Mouse (Mus musculus): ENCODE results near the gene Ccl24.

The Ccl24 gene

DNA sequence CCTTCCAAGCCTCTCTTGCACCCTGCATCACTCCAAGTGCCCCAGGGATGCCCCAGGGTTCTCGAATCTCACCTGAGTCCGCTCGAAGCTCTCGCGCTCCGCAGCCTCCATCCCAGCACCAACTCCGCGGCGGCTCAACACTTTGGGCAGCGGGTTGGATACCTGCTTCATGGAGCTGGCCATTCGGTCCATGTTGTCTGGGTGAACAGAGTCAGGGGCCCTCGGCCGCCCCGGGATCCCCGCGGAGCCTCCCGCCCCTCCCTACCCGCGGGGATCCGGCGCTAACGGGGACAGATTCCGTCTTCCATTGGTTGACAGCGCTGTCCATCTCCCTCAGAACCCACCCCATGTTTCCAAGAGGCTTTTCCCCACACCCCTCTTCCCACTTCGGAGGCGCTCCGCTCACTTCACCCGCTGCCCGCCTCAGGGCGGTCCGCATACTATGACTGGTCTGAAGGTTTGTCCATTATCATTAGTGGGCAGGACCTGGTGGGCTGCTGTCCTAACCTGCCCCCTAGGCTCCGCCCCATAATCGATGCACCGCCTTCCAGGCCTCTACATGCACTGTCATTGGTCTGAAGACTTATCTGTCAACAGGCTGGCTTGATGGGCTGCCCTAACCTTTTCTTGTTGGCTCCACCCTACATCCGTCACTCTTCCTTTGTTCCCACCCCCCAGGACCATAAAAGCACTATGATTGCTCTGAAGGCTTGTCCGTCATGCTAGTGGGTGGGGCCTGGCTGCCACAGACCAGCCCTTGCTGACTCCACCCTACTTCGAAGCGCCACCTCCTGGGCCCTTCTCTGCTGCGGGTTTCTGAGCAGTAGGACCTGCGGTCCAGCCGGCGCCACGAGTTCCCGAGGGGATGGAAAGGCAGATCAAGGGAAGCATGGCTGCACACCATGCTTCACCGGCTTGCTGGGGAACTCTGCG, 27.7 kb downstream of the Ccl24 start, which contains the start of gene Hip1:
TSS of gene Hip1 (minus strand) at position 256 of the 933 bp plus-strand sequence.
- peak; percentile 99 for DNase-seq (ENCODE audit: low read depth, low spot score)

DNA sequence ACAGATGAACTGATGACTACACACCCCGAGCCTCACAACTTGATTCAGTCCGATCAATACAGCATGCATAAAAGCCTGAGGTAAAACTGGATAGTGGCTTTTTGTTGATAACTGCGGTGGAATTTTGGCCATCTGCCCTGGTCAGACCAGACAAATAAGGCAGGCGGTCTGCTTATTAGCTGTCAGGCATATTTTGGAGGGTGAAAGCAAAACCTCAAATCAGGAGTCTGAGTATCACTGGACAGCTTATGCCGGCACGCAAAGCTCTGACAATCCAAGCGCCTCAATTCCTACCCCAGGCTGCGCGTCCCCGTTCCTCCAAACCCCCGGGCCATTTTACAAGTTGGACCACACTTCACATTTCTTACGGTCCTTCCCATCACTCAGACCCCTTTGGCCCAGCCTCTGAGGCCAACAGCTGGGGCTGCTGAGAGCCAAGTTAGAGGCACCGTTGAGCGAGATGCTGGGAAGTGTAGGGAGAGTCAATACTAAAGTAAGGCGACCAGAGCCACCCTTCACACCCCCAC, 28.8 kb downstream of the Ccl24 start:
- DNase-seq (ENCODE audit: low read depth, low spot score), result no peak

GRCm38 (mm10) chr5:135537794-135538214, 35.0 kb downstream of the Ccl24 start:
- DNase-seq (ENCODE audit: low read depth, low spot score), result peak; percentile 60

DNA sequence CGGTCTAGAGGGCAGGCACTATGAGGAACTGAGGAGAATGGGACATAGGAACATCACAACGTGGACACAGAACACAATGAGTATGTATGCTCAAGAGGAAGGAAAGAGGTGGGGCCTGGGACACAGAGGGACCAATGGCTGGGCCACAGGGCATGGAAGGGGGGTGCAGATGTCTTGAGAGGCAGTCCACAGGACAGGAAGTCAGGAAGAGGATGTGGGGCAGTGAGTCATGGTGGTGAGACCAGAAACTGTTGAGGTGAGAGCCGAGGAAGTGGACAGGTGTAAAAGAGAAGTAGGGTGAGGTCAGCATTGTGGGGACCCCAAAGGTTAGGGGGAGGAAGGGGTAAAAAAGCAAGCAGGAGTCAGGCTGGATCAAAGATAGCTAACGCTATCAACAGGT, 35.5 kb downstream of the Ccl24 start:
- DNase-seq (ENCODE audit: low read depth, low spot score), result no peak

GRCm38 (mm10) chr5:135535867-135536266, 37.0 kb downstream of the Ccl24 start:
- DNase-seq (ENCODE audit: low read depth, low spot score), result no peak

- no peak for DNase-seq (ENCODE audit: low read depth, low spot score)
Observed at GRCm38 (mm10) chr5:135533431-135533830, 39.4 kb downstream of the Ccl24 start.

GRCm38 (mm10) chr5:135531306-135531845, 41.5 kb downstream of the Ccl24 start:
- DNase-seq (ENCODE audit: low read depth, low spot score), result no peak

DNA sequence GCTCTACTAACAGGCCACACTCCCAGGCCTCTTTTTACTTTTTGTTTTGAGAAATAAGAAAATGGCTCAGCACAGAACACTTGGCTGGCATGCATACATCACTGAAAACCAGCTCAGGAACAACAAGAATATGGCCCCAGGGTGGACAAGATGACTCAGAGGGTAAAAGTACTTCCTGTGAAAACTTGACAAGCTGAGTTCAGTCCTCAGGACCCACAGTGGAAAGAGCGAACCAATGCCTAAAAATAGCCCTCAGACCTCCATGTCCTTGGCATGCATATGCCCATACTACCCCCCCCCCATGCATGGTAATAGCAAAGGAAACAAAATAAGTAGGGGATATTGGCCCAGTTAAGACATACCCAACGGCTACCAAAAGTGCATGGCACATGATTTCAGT, 42.9 kb downstream of the Ccl24 start:
- DNase-seq (ENCODE audit: low read depth, low spot score), result no peak

DNA sequence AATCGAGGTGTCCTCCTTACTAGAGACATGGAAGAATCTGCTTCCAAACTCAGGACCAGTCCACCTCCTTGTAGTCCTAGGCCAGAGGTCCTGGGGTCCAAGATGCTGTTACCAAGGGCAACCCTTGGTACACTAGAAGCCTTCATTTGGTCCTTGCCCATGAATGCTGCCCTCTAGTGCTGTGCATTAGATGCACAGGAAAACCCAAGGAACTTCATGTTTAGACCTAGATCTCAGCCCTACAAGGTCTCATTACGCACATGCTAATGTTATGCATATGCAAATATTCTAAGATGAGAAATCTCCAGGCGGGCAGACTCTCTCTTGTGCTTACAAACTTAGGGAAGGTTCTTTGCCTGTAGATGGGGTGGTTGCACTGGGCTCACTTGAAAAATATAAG, 43.5 kb downstream of the Ccl24 start:
- DNase-seq (ENCODE audit: low read depth, low spot score), result peak; percentile 23

GRCm38 (mm10) chr5:135527986-135528385, 44.9 kb downstream of the Ccl24 start:
- DNase-seq (ENCODE audit: low read depth, low spot score), result no peak

- DNase-seq (ENCODE audit: low read depth, low spot score), result no peak
Observed at GRCm38 (mm10) chr5:135524660-135525560, 47.9 kb downstream of the Ccl24 start.

DNA sequence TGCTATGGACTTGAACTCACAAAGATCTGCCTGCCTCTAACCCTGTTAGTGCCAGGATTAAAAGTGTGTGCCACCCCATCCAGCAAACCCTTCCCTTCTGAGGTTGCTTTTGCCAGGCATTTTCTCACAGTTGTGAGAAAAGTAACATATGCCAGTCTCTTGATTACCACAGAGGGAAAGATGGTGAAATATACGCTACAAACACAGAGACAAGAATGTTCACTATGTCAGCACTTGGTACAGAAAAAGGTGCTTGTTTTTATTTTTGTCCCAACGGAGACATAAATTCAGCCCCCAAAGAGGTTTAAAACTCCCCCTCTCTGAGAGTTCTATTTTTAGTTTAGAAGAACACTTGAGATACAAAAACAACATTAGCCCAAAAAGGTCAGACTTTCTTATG, 48.8 kb downstream of the Ccl24 start:
- no peak for DNase-seq (ENCODE audit: low read depth, low spot score)

DNA sequence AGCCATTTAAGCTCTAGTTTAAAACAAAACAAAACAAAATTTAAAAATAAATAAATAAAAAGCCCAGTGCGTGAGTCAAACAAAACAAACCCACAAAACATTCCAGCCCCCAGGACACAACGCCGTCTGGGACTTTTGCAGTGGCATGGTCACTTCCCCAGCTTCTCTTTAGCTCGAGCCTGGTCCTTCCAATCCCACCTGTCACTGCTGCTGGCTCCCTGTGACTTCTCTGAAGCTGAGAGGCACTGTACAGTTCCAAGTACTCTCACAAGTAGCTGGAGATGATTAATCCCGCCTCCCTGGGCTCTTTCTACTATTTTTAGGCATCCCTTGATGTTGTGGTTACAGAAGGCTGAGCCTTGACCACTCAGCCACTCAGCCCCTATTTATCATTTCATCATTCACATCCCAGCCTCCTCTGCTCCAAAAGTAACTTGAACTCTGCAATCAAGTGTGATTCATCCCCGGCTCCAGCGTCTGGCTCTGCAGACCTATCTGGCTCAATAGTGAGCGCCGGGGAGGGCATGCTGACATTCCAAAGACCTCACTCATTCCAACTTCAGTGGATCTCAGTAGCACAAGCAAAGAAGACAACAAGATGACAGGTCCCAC, 50.6 kb downstream of the Ccl24 start:
- DNase-seq (ENCODE audit: low read depth, low spot score), result no peak

All from ES-CJ7 (cell line).